Mouse (Mus musculus): ENCODE results near the gene Zfp503. TPM values are rescaled to one million over a fixed set of nuclear protein-coding genes. Genes with fewer than 3 reads are reported as not detected.

Gene Zfp503
- polyA plus RNA-seq, 2 experiments: 0.43 to 0.77 TPM

GRCm38 (mm10) chr14:22014781-22015180 is 25.4 kb upstream of the Zfp503 start:
- Histone ChIP-seq H3K9ac (replicated peaks) (no peak overlapping the region), H3K9me3 (ENCODE audit: control insufficient read depth, low read length) (no peaks in the 10 kb centered on the region), H3K27ac (no peak overlapping the region), H3K27me3 (ENCODE audit: control insufficient read depth, insufficient read depth, low read length) (no peaks in the 10 kb centered on the region), H3K36me3 (replicated peaks; ENCODE audit: control insufficient read depth, insufficient read depth, low read depth) (no peaks in the 10 kb centered on the region), H3K4me3 (ENCODE audit: insufficient read depth in 1 of 2, low read depth in 2 of 2, low read length in 2 of 2) (no peak overlapping the region), H3K4me2 (ENCODE audit: low read depth) (no peak overlapping the region), H3K4me1 (replicated peaks; ENCODE audit: control insufficient read depth in 2 of 2, insufficient read depth in 2 of 2, low read length in 1 of 2) (peaks cover 0 to 6% of the 10 kb centered on the region in 2 experiments; a peak in 2 of 4 replicates)
- TF ChIP-seq CTCF (IDR thresholded peaks at IDR 0.05; ENCODE audit: low read depth) (no peak), EP300 (IDR thresholded peaks at IDR 0.05; ENCODE audit: low read depth) (no peak)
- 27% methylated on average over 4 of the region's 4 CpGs for WGBS (ENCODE audit: insufficient replicate concordance)
- ATAC-seq (ENCODE audit: insufficient read depth) (no peak), DNase-seq (ENCODE audit: low read depth in 3 of 3, low spot score in 3 of 3) (no peak)

- no peak for ATAC-seq (ENCODE audit: insufficient read depth)
These were observed 24.9 kb upstream of the Zfp503 start for GRCm38 (mm10) chr14:22014315-22014714.

GRCm38 (mm10) chr14:22007006-22007405 is 17.6 kb upstream of the Zfp503 start:
- Histone ChIP-seq H3K4me2 (ENCODE audit: low read depth) (no peak overlapping the region), H3K27ac (no peak overlapping the region), H3K4me1 (replicated peaks; ENCODE audit: control insufficient read depth in 2 of 2, insufficient read depth in 2 of 2, low read length in 1 of 2) (peaks cover 0 to 3% of the 10 kb centered on the region in 2 experiments; a peak in 2 of 4 replicates), H3K27me3 (ENCODE audit: control insufficient read depth, insufficient read depth, low read length) (no peaks in the 10 kb centered on the region; the same call in 1 of the 2 replicates), H3K36me3 (replicated peaks; ENCODE audit: control insufficient read depth, insufficient read depth, low read depth) (no peaks in the 10 kb centered on the region), H3K9me3 (ENCODE audit: control insufficient read depth, low read length) (no peaks in the 10 kb centered on the region), H3K4me3 (ENCODE audit: insufficient read depth in 1 of 2, low read depth in 2 of 2, low read length in 2 of 2) (no peak overlapping the region), H3K9ac (replicated peaks) (no peak overlapping the region)
- TF ChIP-seq CTCF (IDR thresholded peaks at IDR 0.05; ENCODE audit: low read depth) (no peak), EP300 (IDR thresholded peaks at IDR 0.05; ENCODE audit: low read depth) (no peak)
- DNase-seq (ENCODE audit: low read depth in 3 of 3, low spot score in 3 of 3) (no peak), ATAC-seq (ENCODE audit: insufficient read depth) (no peak)
- WGBS (ENCODE audit: insufficient replicate concordance): 63% methylated on average over 6 of the region's 6 CpGs

More at GRCm38 (mm10) chr14:22014315-22014714, 24.9 kb upstream of the Zfp503 start:
- no peak overlapping the region for H3K27ac ChIP-seq
- H3K4me2 ChIP-seq (ENCODE audit: low read depth): no peak overlapping the region
- no peaks in the 10 kb centered on the region for H3K9me3 ChIP-seq (ENCODE audit: control insufficient read depth, low read length)
- TF ChIP-seq EP300 (IDR thresholded peaks at IDR 0.05; ENCODE audit: low read depth) (no peak), CTCF (IDR thresholded peaks at IDR 0.05; ENCODE audit: low read depth) (no peak)
- 51% methylated on average over 5 of the region's 5 CpGs for WGBS (ENCODE audit: insufficient replicate concordance)
- no peak overlapping the region for H3K9ac ChIP-seq (replicated peaks)
- DNase-seq (ENCODE audit: low read depth in 3 of 3, low spot score in 3 of 3): no peak
- H3K4me3 ChIP-seq (ENCODE audit: insufficient read depth in 1 of 2, low read depth in 2 of 2, low read length in 2 of 2): no peak overlapping the region
- no peaks in the 10 kb centered on the region for H3K36me3 ChIP-seq (replicated peaks; ENCODE audit: control insufficient read depth, insufficient read depth, low read depth)
- no peaks in the 10 kb centered on the region for H3K27me3 ChIP-seq (ENCODE audit: control insufficient read depth, insufficient read depth, low read length)
- peaks cover 0 to 6% of the 10 kb centered on the region in 2 experiments; a peak in 2 of 4 replicates for H3K4me1 ChIP-seq (replicated peaks; ENCODE audit: control insufficient read depth in 2 of 2, insufficient read depth in 2 of 2, low read length in 1 of 2)

GRCm38 (mm10) chr14:22004943-22005342 is 15.5 kb upstream of the Zfp503 start:
- Histone ChIP-seq H3K4me2 (ENCODE audit: low read depth) (no peak overlapping the region), H3K9ac (replicated peaks) (no peak overlapping the region), H3K4me1 (replicated peaks; ENCODE audit: control insufficient read depth in 2 of 2, insufficient read depth in 2 of 2, low read length in 1 of 2) (peaks cover 0 to 3% of the 10 kb centered on the region in 2 experiments; a peak in 2 of 4 replicates), H3K27me3 (ENCODE audit: control insufficient read depth, insufficient read depth, low read length) (no peaks in the 10 kb centered on the region; the same call in 1 of the 2 replicates), H3K36me3 (replicated peaks; ENCODE audit: control insufficient read depth, insufficient read depth, low read depth) (no peaks in the 10 kb centered on the region), H3K27ac (no peak overlapping the region), H3K4me3 (ENCODE audit: insufficient read depth in 1 of 2, low read depth in 2 of 2, low read length in 2 of 2) (no peak overlapping the region), H3K9me3 (ENCODE audit: control insufficient read depth, low read length) (no peaks in the 10 kb centered on the region)
- TF ChIP-seq EP300 (IDR thresholded peaks at IDR 0.05; ENCODE audit: low read depth) (no peak), CTCF (IDR thresholded peaks at IDR 0.05; ENCODE audit: low read depth) (no peak)
- no peak for ATAC-seq (ENCODE audit: insufficient read depth)
- WGBS (ENCODE audit: insufficient replicate concordance): 70% methylated on average over 4 of the region's 4 CpGs
- no peak for DNase-seq (ENCODE audit: low read depth in 3 of 3, low spot score in 3 of 3)

GRCm38 (mm10) chr14:22003631-22004030 is 14.2 kb upstream of the Zfp503 start:
- Histone ChIP-seq H3K4me2 (ENCODE audit: low read depth) (no peak overlapping the region), H3K27ac (no peak overlapping the region), H3K27me3 (ENCODE audit: control insufficient read depth, insufficient read depth, low read length) (no peaks in the 10 kb centered on the region; the same call in 1 of the 2 replicates), H3K9ac (replicated peaks) (no peak overlapping the region), H3K9me3 (ENCODE audit: control insufficient read depth, low read length) (no peaks in the 10 kb centered on the region), H3K4me3 (ENCODE audit: insufficient read depth in 1 of 2, low read depth in 2 of 2, low read length in 2 of 2) (no peak overlapping the region), H3K4me1 (replicated peaks; ENCODE audit: control insufficient read depth in 2 of 2, insufficient read depth in 2 of 2, low read length in 1 of 2) (peaks cover 0 to 3% of the 10 kb centered on the region in 2 experiments; a peak in 2 of 4 replicates), H3K36me3 (replicated peaks; ENCODE audit: control insufficient read depth, insufficient read depth, low read depth) (no peaks in the 10 kb centered on the region)
- 66% methylated on average over 4 of the region's 4 CpGs for WGBS (ENCODE audit: insufficient replicate concordance)
- ATAC-seq (ENCODE audit: insufficient read depth): no peak
- TF ChIP-seq EP300 (IDR thresholded peaks at IDR 0.05; ENCODE audit: low read depth) (no peak), CTCF (IDR thresholded peaks at IDR 0.05; ENCODE audit: low read depth) (no peak)
- no peak for DNase-seq (ENCODE audit: low read depth in 3 of 3, low spot score in 3 of 3)
